Mouse (Mus musculus): Measurements from ENCODE around the gene Lcn6.
A peak's percentile ranks its signal among the peaks of the same experiment; 100 is the strongest.
"Not testable (repeated sequence)": the region's sequence is repeated elsewhere in the genome, so short reads cannot be mapped to it uniquely, and the experiment has no call there.

The Lcn6 gene

DNA sequence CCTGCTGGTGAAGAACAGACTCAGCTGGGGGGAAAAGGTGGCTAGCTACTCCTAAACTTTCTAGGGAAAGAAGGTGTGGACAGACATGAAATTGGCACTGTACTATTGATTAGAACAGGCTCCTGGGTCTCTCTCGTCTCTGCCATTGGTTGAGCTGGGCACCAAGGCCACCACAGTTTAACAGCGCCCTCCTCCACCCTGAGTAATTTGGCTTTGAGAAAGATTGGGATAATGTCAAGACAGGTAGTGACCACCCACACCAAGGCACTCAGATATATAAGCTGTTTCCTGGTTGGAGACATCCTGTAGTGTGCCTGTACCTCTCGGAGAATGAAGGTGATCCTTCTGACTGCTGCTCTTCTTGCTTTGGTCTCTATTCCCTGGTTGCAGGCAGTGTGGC is at the start of gene Lcn6:
Gene Lcn6 (plus strand): TSS at position 301 of the 400 bp plus-strand sequence.
- no peak for DNase-seq (ENCODE audit: low spot score in 2 of 2)

DNA sequence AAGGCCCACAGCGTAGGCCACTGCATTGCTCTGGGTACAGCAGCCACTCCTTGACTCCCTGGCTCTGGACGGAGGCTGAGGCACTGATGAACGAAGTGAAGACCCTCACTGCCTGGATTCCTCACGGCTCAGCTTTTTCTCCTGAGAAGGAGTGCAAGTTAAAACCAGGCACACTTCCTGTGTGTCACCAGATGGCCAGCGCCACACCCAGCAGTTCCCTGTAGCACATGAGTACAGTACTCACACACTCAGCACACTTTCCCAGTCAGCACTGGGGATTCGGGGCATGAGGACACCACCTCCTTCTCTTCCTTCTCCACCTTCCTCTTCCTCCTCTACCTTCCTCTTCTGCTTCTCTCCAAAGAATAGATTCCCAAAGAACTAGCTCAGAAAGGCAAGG is 48.8 kb upstream of the Lcn6 start, which contains the start of gene Fcna:
Gene Fcna (minus strand): TSS at position 220 of the 400 bp plus-strand sequence.
- no peak for DNase-seq (ENCODE audit: low spot score in 2 of 2)

DNA sequence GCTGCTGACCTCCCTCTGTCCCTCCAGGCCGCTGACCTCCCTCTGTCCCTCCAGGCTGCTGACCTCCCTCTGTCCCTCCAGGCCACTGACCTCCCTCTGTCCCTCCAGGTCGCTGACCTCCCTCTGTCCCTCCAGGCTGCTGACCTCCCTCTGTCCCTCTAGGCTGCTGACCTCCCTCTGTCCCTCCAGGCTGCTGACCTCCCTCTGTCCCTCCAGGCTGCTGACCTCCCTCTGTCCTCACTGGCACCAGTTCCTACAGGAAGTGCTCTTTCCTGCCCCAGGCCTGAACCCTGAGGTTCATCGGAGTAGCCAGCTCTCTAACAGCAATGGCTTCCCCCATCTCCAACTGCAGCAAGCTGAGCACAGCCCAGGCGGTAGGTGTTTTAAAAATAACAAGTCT is 47.8 kb upstream of the Lcn6 start:
- DNase-seq (ENCODE audit: low spot score in 2 of 2), result no peak

DNA sequence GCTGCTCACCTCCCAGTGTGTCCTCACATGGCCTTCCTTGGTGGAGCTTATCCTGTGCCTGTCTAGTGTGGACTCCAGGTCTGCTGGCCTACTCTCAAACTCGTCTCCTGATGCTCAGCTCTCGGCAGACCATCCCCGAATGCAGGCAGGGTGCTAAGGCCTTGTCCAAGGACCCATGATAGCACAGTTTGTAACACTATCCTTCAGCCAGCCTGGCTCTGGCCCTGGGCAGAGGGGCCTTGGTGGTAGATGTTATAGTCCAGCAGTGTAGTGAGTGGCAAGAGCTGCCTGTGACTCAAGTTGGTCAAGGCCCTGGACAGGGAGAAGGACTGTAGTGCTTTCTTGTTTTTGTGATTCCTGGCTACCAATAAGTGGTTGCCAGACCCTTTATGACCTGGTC is 43.0 kb upstream of the Lcn6 start:
- no peak for DNase-seq (ENCODE audit: low spot score in 2 of 2)

DNA sequence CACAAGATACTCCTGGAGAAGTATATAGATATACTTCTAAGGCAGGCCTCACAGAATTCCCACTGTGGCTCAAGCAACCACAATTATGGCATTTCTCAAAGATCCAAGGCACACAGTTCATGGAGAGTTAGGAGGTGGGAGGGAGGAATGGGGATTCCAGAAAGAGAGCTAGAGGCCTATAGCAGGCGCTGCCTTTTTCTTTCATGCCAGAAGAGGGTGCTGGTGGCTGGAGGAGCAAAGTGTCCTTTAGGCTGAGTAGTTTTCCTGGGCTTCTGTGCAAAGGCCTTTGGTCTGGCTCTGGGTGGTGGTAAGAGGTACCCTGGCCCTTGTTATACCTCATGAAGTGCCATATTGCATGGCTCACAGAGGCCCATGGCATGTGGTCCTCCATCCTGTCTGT is 42.5 kb upstream of the Lcn6 start:
- DNase-seq (ENCODE audit: low spot score in 2 of 2), result no peak

DNA sequence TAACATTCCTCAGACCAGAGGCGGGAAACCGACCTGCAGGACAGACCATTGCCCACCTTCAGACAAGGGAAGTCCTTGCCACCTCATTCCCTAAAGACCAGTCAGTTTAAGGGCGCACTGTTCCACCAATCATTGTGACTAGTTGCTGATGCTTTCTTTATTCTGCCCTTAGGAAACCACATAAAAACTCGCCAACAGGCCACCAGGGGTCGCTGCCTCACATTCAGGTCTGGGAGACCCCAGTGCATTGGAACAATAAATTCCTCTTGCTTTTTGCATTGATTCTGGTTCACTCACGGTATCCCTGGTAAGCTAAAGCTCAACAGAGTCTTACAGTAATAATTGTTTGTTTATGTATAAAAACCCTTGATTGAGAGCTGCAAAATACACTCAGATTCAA is 36.7 kb upstream of the Lcn6 start:
- DNase-seq (ENCODE audit: low spot score in 2 of 2), result peak; percentile 16 to 66

DNA sequence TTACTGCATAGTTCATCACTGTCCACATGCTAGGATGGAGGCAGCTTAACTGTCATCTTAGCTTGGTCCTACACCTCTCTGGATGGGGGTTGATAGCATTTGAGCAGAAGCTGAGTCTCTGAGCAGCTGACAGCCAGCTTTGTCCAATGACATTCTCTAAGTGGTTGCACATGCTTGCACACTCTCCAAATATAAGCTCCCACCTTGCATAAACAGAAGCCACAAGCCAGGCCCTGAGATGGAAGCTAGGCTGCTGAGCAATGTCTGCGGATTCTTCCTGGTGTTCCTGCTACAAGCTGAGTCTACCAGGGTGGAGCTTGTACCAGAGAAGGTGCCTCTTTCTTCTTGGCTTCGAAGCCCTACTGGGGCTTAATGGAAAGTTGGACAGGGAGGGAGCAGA is 23.7 kb upstream of the Lcn6 start, which contains the start of gene Lcn8:
Gene Lcn8 (plus strand): TSS at position 219 of the 400 bp plus-strand sequence.
- DNase-seq (ENCODE audit: low spot score in 2 of 2), result no peak

DNA sequence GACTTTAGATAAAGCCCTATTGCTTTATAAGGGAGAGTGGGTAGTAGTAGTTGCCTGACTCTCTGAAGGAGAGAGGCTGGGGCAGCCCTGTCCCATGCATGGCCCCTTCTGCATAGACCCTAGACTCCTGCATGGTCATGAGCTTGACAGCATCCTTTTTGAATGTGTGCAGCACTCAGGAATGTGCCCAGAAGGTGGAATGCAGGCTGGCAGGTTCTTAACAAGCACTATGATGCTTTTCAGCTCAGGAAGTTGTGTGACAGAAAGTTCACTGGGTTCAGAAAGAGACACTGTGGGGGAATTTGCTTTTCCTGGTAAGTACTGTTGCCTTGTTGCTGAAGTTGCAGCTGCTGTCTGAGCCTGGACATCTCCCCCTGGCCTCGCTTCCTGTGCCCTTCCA is 22.1 kb upstream of the Lcn6 start:
- no peak for DNase-seq (ENCODE audit: low spot score in 2 of 2)

DNA sequence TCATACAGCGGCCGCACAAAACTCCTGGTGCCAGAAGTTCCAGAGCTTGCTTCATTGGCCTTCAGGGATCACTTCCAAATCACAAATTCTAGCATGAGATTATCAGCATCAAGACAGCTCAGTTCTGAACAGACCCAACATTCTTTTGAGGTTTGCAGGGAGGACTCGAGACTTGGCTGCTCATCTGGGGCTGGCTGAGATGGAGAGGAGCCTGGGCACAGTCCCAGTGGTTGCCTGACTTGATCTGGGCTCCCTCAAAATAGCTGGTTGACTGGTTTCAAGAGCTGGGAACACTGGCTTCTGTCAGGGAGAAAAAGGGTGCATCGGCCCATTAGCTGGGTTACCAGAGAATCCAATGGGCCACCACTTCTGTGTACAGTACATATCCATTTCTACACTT is 19.9 kb upstream of the Lcn6 start:
- no peak for DNase-seq (ENCODE audit: low spot score in 2 of 2)

DNA sequence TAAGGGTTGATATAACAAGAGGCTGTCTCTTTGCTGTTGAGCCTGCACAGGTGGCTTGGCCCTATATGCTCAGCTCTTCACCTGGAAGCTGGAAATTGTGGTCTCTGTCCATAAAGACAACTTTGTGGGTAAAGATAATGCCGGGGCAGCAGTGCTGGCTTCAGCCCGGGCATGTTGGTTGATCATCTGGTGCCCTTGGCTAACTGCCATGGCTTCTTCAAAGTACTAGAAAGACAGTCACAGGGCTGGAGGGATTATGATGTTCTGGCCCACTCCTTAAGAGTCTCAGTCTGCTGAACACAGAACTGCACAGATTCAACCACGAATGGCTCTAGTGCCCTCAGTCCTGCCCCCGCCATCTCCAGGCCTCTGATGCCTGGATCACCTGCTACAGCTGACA is 19.3 kb upstream of the Lcn6 start:
- no peak for DNase-seq (ENCODE audit: low spot score in 2 of 2)

DNA sequence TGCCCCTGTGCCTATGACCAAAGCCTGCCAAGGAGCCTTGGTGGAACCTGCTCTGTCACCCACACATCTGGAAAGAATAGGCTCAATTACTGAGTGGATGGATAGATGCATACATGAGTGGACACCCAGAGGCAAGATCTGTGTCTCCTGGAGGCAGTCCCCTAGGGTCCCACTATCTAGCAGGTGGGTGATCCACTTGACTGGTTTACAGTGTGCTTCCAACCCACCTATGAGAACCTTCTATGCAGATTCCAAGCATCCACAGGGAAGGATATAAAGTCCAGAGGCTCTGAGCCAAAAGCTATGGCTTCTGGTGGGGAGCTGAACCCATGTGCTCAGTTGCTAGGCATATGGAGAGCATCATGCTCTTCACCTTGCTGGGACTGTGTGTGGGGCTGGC is 18.9 kb upstream of the Lcn6 start, which contains the start of gene Lcn5:
Gene Lcn5 (plus strand): TSS at position 301 of the 400 bp plus-strand sequence.
- DNase-seq (ENCODE audit: low spot score in 2 of 2), result no peak

DNA sequence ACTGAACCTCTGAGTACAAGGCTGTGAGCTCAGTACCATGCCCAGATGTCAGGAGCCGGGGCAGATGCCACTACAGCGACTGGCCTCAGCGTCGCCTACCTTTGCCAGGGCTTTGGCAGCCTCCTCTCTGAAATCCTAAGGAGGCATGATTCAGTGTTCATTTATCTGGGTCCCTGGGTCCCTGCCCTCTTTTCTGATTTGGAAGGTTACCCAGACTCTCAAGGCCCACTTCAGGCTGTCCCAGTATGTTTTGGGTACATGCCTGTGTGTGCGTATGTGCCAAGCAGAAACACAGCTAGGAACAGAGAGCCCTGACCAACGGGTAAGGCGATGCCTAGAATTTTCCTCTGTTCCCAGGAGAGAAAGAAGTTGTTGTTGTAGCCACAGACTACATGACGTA is 16.3 kb upstream of the Lcn6 start:
- DNase-seq (ENCODE audit: low spot score in 2 of 2), result no peak

DNA sequence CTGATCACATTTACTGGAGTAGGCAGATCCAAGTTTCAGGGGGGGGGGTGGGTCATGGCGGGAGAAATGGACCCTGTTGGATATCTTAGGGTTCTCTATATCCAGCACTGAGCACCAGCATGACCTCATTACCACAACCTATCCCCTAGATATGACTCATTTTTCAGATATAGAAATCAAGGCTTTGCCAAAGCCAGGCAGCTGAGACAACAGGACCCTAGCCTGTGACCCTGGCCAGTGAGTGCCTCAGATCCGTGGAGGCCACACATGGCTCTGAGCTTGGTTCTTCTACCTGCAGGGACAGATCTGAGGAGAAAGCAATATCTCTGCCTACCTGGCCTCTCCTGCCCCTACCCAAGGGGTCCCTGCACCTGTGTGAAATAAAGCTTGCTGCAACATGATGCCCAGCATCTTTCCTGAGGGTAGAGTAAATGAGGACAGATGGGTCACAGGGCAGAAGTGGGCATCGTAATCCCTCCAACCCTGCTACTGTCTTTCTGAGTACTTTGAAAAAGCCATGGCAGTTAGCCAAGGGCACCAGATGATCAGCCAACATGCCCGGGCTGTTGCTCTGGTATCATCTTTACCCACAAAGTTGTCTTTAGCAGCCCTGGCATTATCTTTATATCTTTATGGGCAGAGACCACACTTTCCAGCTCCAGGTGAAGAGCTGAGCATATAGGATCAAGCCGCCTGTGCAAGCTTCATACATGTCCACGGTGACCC is 15.2 kb upstream of the Lcn6 start:
- DNase-seq (ENCODE audit: low spot score in 2 of 2), result no peak

DNA sequence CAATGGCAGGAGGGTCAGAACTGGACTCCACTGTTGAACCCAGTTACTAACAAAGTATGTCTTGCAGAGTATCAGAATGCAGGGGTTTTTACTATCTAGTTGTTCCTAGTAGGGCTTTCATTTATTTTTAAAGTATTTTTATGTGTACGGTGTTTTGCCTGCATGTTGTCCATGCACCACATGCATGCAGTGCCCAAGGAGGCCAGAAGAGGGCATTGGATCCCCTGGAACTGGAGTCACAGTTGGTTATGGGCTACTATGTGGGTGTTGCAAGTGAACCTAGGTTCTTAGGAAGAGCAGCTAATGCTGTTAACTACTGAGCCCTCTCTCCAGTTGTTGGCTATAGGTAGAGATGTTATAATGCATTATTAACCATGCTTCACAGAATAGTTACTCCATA is 13.1 kb upstream of the Lcn6 start:
- DNase-seq (ENCODE audit: low spot score in 2 of 2), result peak in 1 of 2 experiments; percentile 68

DNA sequence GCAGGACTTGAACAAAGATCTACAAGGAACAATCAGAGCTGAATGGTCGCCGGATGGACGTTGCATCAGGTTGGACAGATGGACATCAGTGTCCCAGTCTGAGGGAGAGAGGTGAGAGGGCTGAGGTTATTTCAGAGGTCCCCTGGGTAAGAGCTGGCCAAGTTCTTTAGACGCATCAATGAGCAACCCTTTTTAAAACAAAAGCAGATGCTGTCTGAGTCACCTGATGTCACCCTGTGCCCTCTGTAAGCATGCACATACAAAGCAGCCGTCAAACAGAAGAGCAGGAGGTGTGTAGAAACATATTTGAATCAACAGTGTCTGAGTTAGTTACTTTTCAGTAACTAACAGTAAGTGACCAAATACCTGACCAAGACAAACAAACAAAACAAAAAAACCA is 12.5 kb upstream of the Lcn6 start:
- no peak for DNase-seq (ENCODE audit: low spot score in 2 of 2)

DNA sequence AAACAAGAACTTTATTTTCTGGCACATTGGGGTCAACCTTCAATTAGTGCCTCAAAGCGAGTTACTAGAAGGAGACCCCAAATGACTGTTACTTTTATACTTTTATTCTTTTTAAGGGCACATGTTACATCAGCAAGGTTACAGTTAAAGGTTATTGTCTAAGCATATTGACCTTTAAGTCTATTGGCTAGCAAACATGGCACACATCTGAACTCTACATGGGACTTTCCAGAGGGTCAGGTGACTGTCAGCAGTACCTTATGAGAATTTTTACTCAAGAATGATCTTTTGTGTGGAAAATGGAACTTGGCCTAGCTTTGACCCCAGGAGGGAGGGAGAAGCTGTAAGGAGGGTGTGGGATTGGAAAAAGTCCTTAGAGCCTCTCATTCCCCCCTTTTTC is 10.1 kb upstream of the Lcn6 start:
- DNase-seq (ENCODE audit: low spot score in 2 of 2), result no peak

DNA sequence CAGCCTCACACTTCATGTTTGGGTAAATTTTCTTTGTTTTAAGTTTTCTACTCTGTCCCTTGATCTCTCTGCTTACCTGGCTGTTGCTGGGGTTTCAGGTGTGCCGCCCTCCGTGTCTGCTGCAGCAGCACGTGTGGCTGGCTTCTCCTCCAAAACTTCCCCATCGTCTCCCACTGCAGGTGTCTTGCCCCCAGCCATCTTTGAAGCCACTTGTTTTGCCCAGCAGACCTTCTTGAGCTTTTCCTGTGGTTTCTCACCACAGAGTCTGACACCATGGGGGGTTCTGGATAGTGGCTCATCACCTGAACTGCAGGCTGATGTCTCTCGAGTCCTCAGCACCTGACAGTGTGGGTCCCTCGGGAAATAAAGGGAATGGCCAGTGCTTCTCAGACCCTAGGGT is 3.0 kb downstream of the Lcn6 start:
- DNase-seq (ENCODE audit: low spot score in 2 of 2), result no peak

DNA sequence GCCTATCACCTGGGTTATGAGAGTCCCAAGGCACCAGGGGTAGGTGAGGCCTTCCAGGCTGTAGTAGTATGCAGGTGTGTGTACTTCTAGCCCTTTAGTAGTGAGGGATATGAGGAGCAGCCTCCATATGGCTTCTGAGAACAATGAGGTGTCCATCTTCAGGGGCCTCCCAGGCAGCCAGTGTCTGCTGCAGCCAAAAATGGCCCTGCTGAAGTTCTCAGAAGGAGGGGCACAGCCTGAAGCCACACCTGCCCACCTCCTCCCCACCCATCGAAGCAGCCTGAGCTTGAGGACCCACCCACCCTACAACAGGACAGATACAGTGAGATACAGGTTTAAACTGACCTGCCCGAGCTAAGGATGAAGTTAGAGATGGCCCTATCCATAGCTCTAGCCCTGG is 5.8 kb downstream of the Lcn6 start, which contains the start of gene Lcn10:
Gene Lcn10 (plus strand): TSS at position 301 of the 400 bp plus-strand sequence.
- DNase-seq (ENCODE audit: low spot score in 2 of 2), result no peak

DNA sequence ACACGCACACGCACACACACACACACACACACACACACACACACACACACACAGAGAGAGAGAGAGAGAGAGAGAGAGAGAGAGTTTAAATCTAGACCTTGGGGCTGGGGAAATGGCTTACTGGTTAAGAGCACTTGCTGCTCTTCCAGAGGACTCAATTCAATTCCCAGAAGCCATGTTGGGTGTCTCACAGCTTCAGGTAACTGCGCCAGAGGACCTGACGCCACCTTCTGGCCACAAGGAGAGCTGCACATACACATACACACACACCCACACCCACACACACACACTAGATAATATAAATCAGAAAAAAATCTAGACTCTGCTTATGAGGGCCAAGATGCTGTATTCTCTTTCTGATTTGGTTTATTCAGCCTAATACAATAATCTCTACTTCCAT is 10.4 kb downstream of the Lcn6 start:
- DNase-seq (ENCODE audit: low spot score in 2 of 2), result no peak

DNA sequence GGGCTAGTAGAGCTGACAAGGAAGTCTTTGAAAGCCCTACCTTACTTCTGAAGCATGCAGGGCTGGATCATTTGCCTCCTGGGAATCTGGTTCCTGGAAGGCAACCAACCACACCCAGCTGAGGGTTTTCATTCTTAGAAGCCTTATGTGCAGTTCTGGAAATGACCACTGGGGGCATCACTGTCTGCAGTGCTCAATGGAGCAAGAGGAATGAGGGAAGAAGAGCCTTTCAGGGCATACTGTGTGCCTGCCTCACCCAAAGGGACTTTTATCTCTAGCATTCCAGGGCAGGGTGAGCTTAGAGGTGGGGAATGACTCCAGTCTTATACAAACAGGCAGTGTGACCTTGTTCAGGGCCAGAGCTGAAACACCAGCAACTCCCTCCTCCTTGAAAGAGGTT is 18.0 kb downstream of the Lcn6 start:
- DNase-seq (ENCODE audit: low spot score in 2 of 2), result peak; percentile 46 to 76

DNA sequence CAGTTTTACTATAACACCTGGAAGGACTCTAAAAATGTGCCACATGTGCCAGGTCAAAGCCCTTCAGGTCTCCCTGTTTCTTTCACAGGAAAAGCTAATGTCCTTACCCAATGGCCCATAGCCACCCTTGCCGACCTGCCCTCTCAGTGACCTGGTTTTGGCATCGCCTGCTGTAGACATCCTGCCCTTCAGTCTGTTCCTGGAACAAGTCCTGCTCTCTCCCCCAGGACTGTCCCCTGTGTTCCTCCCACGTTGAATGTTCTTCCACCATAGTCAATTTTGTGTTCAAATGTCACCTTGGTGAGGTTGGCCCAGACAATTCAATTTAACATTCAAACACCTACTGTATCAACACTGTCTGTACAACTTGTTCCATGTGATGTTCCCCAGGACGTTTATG is 20.4 kb downstream of the Lcn6 start:
- no peak for DNase-seq (ENCODE audit: low spot score in 2 of 2)

DNA sequence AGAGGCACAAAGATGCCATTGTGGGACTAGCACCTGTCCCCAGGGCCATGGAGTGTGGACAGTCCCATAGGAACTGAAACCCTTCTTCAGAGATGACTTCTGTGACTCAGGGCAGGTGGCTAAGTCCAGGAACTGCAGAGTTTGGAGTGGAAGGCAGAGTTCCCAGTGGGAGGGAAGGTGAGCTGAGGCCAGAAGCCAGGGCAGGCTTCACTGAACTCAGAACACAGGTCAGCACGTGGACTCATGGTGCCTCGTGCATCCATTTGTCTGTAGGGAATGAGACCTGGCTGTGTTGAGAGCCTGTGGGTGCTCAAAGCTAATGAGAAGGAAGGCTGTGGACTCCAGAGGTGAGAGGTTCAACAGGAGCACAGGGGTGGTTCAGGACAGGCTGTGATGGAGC is 22.1 kb downstream of the Lcn6 start:
- DNase-seq (ENCODE audit: low spot score in 2 of 2), result no peak

DNA sequence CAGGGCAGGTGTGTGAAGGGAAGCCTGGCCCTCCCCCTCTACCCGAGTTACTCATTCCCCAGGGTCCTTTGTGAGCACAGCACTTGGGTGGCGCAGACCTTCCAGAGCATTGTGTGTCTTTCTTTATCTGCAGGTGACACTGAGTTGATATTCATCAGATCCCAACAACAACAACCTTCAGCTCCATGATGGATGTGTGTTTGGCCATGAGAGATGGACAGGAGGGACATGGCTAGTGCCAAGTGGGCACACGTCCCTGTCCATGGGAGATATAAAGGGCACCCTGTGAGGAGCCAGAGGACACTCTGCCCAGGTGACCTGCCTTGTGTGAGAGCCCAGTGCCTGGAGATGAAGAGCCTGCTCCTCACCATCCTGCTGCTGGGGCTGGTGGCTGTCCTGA is 23.2 kb downstream of the Lcn6 start, which contains the start of gene Obp2a:
Gene Obp2a (plus strand): TSS at position 301 of the 400 bp plus-strand sequence.
- not testable (repeated sequence) for DNase-seq (ENCODE audit: low spot score in 2 of 2)

DNA sequence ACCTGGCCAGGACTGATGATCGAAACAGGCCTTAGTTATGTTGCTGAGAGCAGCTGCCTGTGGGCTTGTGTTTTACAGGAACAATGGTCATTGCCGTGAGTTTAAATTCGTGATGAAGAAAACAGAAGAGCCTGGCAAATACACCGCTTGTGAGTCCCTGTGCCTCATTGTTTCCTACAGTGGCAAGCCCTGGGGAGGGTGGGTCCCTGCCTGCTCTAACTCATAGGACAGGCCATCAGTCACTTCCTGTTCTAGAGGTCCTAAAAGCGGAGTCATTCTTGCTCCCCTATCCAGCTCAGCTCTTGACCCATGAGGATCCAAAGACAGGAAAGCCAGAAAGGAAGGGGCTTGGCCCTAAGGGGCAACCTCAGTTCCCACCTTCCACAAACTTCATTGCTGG is 24.4 kb downstream of the Lcn6 start:
- no peak for DNase-seq (ENCODE audit: low spot score in 2 of 2)
